Mouse (Mus musculus): ENCODE results near the gene Trappc11. TPM values are rescaled to one million over a fixed set of nuclear protein-coding genes. Genes with fewer than 3 reads are reported as not detected.

The Trappc11 gene
- polyA plus RNA-seq, 1 experiment: 17.2 TPM

DNA sequence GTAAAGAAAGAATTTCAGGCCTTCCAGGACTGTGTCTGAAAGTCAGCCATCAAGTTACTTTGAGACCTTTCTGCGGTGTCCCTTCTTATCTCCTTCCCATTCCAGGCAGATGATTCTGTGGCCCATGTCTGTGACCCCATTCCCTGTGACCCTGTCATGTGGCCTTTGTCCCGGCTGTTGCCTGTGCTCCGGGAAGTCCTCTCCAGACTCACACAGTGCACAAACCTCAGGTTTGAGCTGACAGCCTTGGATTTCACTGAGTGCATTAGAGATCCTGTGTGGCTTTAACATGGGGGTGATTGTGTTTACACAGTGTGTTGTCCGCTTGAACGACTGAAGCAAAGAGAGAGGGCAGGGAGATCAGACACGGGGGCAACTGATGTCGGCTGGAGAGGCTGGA lies 25.0 kb upstream of the Trappc11 start:
- Histone ChIP-seq H3K27ac (ENCODE audit: control insufficient read depth, insufficient read depth, low read depth, low read length) (no peak overlapping the region), H3K36me3 (ENCODE audit: control insufficient read depth, insufficient read depth, low read length) (no peaks in the 10 kb centered on the region), H3K4me1 (ENCODE audit: control insufficient read depth, insufficient read depth, low read length) (no peaks in the 10 kb centered on the region), H3K4me3 (ENCODE audit: control insufficient read depth, low read depth, low read length) (no peak overlapping the region), H3K27me3 (ENCODE audit: control insufficient read depth, insufficient read depth, low read length) (no peaks in the 10 kb centered on the region)
- TF ChIP-seq CTCF (IDR thresholded peaks at IDR 0.05; ENCODE audit: control insufficient read depth, insufficient read depth, insufficient replicate concordance, low read depth, low read length) (no peak), POLR2A (IDR thresholded peaks at IDR 0.05; ENCODE audit: control insufficient read depth, low read depth, low read length) (no peak)

DNA sequence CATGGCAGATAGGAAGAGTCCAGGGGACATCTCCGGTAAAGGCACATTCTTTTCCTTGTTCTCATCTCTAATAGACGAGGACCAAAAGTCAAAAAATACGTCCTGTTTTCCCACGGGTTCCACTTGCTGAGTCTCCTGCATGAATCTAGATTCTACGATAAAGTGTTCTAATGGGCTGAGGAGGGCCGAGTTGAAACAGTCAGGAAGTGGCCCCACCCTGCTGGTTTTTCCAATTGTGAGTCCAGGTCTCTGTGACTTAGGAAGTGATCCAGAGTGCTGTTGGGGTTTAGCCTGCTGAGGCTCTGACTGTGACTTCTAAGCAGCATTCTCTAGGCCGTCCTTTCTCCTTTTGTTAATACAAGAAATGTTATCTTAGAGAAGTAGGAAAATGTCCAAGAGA lies 23.2 kb upstream of the Trappc11 start:
- H3K4me3 ChIP-seq (ENCODE audit: control insufficient read depth, low read depth, low read length): no peak overlapping the region

DNA sequence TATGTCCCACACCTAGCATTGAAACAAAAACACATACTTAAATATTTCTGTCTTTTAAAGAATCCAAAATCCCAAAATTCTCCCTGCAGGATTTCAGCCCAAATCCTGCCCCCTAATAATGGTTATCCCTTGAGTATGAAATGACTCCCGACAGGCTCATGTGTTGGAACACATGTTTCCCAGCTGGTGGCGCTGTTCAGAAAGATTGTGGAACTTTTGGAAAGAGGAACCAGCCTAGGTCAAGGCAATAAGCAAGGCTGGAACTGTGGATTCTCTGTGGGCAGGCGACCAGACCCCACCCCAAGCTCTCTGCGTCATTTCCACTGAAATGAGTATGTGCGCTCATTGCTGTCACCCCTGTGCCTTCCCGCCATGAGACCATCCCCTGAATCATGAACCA lies 20.3 kb upstream of the Trappc11 start:
- Histone ChIP-seq H3K36me3 (ENCODE audit: control insufficient read depth, insufficient read depth, low read length) (peaks cover 1% of the 10 kb centered on the region; the same call in 1 of the 2 replicates), H3K27me3 (ENCODE audit: control insufficient read depth, insufficient read depth, low read length) (no peaks in the 10 kb centered on the region), H3K4me3 (ENCODE audit: control insufficient read depth, low read depth, low read length) (no peak overlapping the region), H3K27ac (ENCODE audit: control insufficient read depth, insufficient read depth, low read depth, low read length) (no peak overlapping the region), H3K4me1 (ENCODE audit: control insufficient read depth, insufficient read depth, low read length) (no peaks in the 10 kb centered on the region)
- TF ChIP-seq POLR2A (IDR thresholded peaks at IDR 0.05; ENCODE audit: control insufficient read depth, low read depth, low read length) (no peak), CTCF (IDR thresholded peaks at IDR 0.05; ENCODE audit: control insufficient read depth, insufficient read depth, insufficient replicate concordance, low read depth, low read length) (no peak)

More for the DNA sequence above, 23.2 kb upstream of the Trappc11 start:
- TF ChIP-seq POLR2A (IDR thresholded peaks at IDR 0.05; ENCODE audit: control insufficient read depth, low read depth, low read length): no peak
- no peak for TF ChIP-seq CTCF (IDR thresholded peaks at IDR 0.05; ENCODE audit: control insufficient read depth, insufficient read depth, insufficient replicate concordance, low read depth, low read length)
- no peaks in the 10 kb centered on the region for H3K27me3 ChIP-seq (ENCODE audit: control insufficient read depth, insufficient read depth, low read length)
- H3K4me1 ChIP-seq (ENCODE audit: control insufficient read depth, insufficient read depth, low read length): no peaks in the 10 kb centered on the region
- no peak overlapping the region for H3K27ac ChIP-seq (ENCODE audit: control insufficient read depth, insufficient read depth, low read depth, low read length)
- H3K36me3 ChIP-seq (ENCODE audit: control insufficient read depth, insufficient read depth, low read length): no peaks in the 10 kb centered on the region

DNA sequence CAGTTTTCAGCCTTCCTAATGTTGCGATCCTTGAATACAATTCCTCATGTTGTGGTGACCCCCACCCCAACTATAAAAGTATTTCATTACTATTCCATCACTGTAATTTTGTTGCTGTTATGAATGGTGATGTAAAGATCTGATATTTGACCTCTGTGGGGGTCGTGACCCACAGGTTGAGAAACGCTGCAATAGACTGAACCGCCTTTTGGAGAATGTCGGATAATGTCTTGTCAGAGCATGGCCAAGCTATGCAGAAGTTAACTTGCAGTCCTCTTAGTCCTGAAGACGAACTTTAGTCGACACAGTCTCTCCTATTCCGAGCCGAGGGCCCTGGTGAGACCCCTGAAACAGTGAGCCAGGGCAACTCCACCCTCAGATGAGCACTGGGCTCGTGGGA lies 13.8 kb upstream of the Trappc11 start:
- Histone ChIP-seq H3K27me3 (ENCODE audit: control insufficient read depth, insufficient read depth, low read length) (no peaks in the 10 kb centered on the region), H3K4me1 (ENCODE audit: control insufficient read depth, insufficient read depth, low read length) (no peaks in the 10 kb centered on the region), H3K36me3 (ENCODE audit: control insufficient read depth, insufficient read depth, low read length) (peaks cover 1% of the 10 kb centered on the region; the same call in 1 of the 2 replicates), H3K27ac (ENCODE audit: control insufficient read depth, insufficient read depth, low read depth, low read length) (no peak overlapping the region), H3K4me3 (ENCODE audit: control insufficient read depth, low read depth, low read length) (no peak overlapping the region)
- TF ChIP-seq POLR2A (IDR thresholded peaks at IDR 0.05; ENCODE audit: control insufficient read depth, low read depth, low read length) (no peak), CTCF (IDR thresholded peaks at IDR 0.05; ENCODE audit: control insufficient read depth, insufficient read depth, insufficient replicate concordance, low read depth, low read length) (no peak)

DNA sequence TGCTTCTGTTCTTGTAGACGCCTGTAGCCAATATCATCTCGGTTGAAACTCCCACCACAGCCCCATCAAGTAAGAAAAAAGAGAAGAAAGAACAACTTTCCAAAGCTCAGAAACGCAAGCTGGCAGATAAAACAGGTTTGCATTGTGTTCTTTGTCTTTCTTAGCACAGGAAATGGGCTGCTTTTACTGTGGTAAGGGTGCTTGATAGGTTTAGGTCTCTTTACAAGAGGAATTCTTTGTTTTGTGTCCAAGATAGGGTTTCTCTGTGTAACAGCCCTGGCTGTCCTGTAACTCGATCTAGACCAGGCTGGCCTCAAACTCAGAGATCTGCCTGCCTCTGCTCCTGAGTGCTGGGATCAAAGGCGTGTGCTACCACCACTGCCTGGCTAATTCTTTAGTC lies 10.8 kb upstream of the Trappc11 start:
- Histone ChIP-seq H3K27me3 (ENCODE audit: control insufficient read depth, insufficient read depth, low read length) (no peaks in the 10 kb centered on the region), H3K36me3 (ENCODE audit: control insufficient read depth, insufficient read depth, low read length) (no peaks in the 10 kb centered on the region; the same call in 1 of the 2 replicates), H3K27ac (ENCODE audit: control insufficient read depth, insufficient read depth, low read depth, low read length) (no peak overlapping the region), H3K4me3 (ENCODE audit: control insufficient read depth, low read depth, low read length) (no peak overlapping the region), H3K4me1 (ENCODE audit: control insufficient read depth, insufficient read depth, low read length) (no peaks in the 10 kb centered on the region)
- TF ChIP-seq CTCF (IDR thresholded peaks at IDR 0.05; ENCODE audit: control insufficient read depth, insufficient read depth, insufficient replicate concordance, low read depth, low read length) (no peak), POLR2A (IDR thresholded peaks at IDR 0.05; ENCODE audit: control insufficient read depth, low read depth, low read length) (no peak)

DNA sequence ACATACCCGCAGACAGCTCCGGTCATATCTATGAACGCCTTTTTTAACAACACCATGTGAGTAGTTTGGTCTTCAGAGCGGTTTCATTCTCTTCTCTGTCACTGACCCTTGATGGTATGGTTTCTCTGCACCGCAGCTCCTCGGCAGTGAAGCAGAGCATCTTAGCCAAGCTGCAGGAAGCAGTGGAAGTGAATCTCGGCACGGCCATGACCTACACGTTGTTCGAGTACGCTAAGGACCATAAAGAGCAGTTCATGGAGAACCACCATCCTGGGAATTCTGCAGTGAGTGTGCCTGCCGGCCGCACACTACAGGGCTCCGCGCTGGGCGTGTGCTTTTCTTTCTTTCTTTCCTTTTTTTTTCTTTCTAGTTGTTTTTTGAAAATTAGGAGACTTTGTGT lies 9.5 kb upstream of the Trappc11 start:
- no peak for TF ChIP-seq CTCF (IDR thresholded peaks at IDR 0.05; ENCODE audit: control insufficient read depth, insufficient read depth, insufficient replicate concordance, low read depth, low read length)
- no peak for TF ChIP-seq POLR2A (IDR thresholded peaks at IDR 0.05; ENCODE audit: control insufficient read depth, low read depth, low read length)
- no peak overlapping the region for H3K27ac ChIP-seq (ENCODE audit: control insufficient read depth, insufficient read depth, low read depth, low read length)
- H3K27me3 ChIP-seq (ENCODE audit: control insufficient read depth, insufficient read depth, low read length): no peaks in the 10 kb centered on the region
- H3K4me1 ChIP-seq (ENCODE audit: control insufficient read depth, insufficient read depth, low read length): no peaks in the 10 kb centered on the region
- H3K4me3 ChIP-seq (ENCODE audit: control insufficient read depth, low read depth, low read length): no peak overlapping the region
- no peaks in the 10 kb centered on the region; the same call in 1 of the 2 replicates for H3K36me3 ChIP-seq (ENCODE audit: control insufficient read depth, insufficient read depth, low read length)

DNA sequence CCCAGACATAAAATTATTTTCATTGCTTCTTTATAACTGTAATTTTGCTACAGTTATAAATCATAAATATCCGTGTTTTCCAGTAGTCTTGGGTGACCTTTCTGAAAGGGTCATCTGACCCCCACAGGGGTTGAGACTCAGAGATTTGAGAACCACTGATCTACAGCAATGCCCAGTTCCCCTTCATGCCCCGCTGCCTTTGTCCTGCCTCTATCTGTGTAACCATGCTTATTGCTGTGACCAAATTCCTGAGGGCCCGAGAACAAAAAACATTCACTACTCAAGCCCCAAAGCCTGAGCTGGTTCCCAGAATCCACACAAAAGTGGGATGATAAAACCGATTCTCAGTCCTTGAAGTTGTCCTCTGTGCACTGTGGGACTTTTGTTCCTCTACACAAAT lies 5.1 kb upstream of the Trappc11 start:
- Histone ChIP-seq H3K27me3 (ENCODE audit: control insufficient read depth, insufficient read depth, low read length) (no peaks in the 10 kb centered on the region), H3K4me3 (ENCODE audit: control insufficient read depth, low read depth, low read length) (no peak overlapping the region), H3K36me3 (ENCODE audit: control insufficient read depth, insufficient read depth, low read length) (no peaks in the 10 kb centered on the region), H3K27ac (ENCODE audit: control insufficient read depth, insufficient read depth, low read depth, low read length) (no peak overlapping the region), H3K4me1 (ENCODE audit: control insufficient read depth, insufficient read depth, low read length) (no peaks in the 10 kb centered on the region)
- no peak for TF ChIP-seq POLR2A (IDR thresholded peaks at IDR 0.05; ENCODE audit: control insufficient read depth, low read depth, low read length)
- no peak for TF ChIP-seq CTCF (IDR thresholded peaks at IDR 0.05; ENCODE audit: control insufficient read depth, insufficient read depth, insufficient replicate concordance, low read depth, low read length)

DNA sequence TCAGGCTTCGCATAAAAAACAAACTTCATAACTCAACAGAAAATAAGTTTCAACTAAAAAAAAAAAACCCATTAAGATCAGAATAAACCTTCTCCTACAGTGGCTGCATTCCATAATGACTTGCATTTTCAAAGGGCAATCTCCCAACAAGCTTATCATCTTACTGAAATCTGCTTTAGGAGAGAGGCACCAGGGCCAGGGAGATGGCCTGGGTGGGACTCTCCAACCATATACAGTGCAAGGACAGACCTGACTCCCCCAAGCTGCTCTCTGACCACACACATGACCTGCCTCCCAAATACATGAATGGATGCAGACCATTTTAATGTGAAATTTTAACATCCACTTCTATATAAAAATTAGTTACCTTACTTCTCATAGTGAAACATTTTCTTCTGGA lies 5.2 kb downstream of the Trappc11 start:
- Histone ChIP-seq H3K27ac (ENCODE audit: control insufficient read depth, insufficient read depth, low read depth, low read length) (no peak overlapping the region), H3K36me3 (ENCODE audit: control insufficient read depth, insufficient read depth, low read length) (peaks cover 1% of the 10 kb centered on the region), H3K4me1 (ENCODE audit: control insufficient read depth, insufficient read depth, low read length) (no peaks in the 10 kb centered on the region), H3K27me3 (ENCODE audit: control insufficient read depth, insufficient read depth, low read length) (no peaks in the 10 kb centered on the region), H3K4me3 (ENCODE audit: control insufficient read depth, low read depth, low read length) (no peak overlapping the region)
- no peak for TF ChIP-seq POLR2A (IDR thresholded peaks at IDR 0.05; ENCODE audit: control insufficient read depth, low read depth, low read length)
- TF ChIP-seq CTCF (IDR thresholded peaks at IDR 0.05; ENCODE audit: control insufficient read depth, insufficient read depth, insufficient replicate concordance, low read depth, low read length): no peak

Data from testis, adult 2 months (tissue).